Mouse (Mus musculus) NIH3T3 (cell line): Measurements from ENCODE around the gene Plvap.

Experiments
- DNase-seq: peaks from one replicate; pipeline ENCODE4 v3.0.0-alpha.2; 2012; ENCODE audit warnings: low read depth

Plvap gene

GRCm38 (mm10) chr8:71464513-71465500, 46.7 kb downstream of the Plvap start, which contains the start of gene Mrpl34:
Mrpl34 (plus strand) TSS chr8:71464959.
- peak; percentile 99 for DNase-seq

DNA sequence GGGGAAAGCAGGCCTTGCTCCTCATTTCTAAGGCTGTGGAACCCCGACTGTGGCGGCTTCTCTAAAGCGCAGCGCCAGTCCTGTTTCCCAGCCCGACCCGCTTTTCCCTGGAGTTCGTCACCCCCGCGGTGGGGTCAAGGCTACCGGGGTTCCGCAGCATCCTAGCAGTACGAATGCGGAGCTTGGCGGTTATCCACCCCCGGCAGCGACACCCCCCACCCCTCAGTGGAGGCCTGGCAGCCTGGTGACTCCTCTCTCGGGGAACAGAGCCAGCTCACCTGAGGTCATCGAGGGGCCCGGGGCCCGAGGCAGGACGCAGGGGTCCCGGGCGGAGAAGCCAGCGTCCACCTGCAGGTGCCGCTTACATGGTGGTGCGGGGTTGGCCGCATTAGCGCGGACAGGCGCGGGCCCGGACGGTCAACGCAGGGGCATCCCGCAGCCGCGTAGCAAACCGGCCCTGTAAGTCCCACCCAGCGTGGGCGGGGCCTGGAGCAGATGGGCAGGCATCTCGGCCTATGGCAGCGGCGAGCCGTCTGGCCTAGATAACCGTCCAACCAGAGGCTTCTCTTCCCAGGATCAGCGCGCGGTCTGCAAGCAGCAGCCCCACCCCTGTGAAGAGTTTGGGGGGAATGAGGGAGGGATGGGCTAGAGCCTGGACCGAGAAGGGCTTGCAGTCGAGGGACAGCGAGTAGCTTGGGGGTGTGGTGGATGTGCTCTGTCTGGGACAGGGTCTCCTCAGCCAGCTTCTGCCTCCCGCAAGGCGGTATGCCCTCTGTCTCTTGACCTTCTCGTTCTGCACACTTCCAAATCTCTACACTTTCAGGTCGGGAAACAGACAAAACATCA, 48.1 kb downstream of the Plvap start, which contains the start of gene Abhd8:
Gene Abhd8, minus strand, starts transcription at position 468 of the 846 bp plus-strand sequence.
- DNase-seq = peak; percentile 98

DNA sequence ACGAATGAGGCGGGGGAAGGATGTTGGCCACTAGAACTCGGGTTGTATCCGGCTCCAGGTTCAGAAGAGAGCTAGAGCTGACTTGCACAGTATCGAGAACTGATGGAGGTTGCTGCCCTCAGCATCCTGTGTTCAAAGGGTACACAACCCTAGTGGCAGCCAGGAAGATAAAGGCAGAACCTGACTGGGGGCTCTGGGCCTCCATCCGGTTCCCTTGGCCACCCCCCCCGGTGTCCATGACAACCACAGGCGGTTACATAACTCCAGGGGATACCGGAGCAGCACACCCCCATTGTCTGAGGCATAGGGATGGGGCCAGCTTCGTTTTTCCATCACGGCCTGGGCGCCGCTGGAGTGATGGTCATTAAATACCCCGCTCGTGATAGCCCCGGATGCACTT, 48.8 kb downstream of the Plvap start:
- DNase-seq = peak; percentile 33

DNA sequence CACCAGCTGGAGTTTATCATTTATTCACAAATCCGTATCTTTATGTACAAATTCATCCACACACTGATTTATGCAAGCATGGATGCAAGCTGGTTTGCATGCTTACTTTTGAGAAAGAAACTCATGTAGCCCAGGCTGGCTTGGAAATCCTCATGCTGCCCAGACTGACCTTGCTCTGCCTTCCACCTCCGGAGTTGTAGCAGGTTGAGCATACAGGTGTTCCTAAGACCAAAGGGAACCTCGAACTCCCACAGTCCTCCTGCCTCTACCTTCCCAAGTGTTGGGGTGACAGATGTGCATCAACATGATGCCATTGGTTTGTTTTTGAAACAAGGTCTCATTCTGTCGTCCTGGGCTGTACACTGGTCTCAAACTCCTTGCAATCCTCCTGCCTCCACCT, 49.4 kb downstream of the Plvap start:
- no peak for DNase-seq

- DNase-seq = no peak
These were observed 50.3 kb downstream of the Plvap start for GRCm38 (mm10) chr8:71461152-71461840.

- DNase-seq = no peak
These were observed 50.8 kb downstream of the Plvap start for GRCm38 (mm10) chr8:71460716-71461115.

GRCm38 (mm10) chr8:71457659-71458270, 53.8 kb downstream of the Plvap start:
- DNase-seq = no peak

DNA sequence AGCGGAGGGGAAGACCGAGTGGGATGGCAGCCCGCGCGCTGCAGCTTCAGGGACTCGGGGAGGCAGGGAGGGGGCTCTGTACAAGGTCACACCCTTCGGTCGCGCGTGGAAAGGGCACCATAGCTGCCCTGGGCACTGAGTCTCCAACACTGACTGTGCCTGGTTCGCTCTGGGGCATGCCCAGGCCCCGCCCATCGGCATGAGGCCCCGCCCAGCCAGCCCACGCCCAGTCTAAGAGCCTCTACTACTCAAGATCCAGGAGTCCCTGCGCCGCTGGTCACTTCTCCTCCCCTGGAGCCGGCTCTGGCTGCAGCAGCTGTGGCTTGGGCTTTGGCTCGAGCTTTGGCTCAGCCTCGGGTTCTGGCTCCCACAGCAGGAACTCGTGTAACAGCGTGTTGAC, 54.6 kb downstream of the Plvap start:
- no peak for DNase-seq

GRCm38 (mm10) chr8:71454668-71455067, 56.9 kb downstream of the Plvap start:
- DNase-seq = no peak

DNA sequence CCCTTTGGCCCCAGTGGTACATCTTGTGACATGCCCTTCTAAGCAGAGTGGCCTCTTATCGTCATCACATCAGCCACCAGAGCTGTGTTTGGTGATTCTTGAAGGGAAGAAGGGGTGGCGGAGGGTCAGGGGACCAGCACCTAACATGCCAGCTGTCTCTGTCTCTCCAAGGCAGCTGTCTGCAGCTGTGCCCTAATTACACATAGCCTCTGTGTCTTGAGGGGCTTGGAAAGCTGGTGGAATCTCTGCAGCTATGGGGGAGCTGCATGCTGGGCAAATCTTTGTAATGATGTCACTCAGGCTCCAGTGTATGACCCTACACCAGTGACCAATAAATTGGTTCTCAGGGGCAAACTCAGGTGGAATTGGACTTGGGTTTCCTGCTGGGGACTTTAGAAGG, 58.9 kb downstream of the Plvap start:
- DNase-seq = no peak

DNA sequence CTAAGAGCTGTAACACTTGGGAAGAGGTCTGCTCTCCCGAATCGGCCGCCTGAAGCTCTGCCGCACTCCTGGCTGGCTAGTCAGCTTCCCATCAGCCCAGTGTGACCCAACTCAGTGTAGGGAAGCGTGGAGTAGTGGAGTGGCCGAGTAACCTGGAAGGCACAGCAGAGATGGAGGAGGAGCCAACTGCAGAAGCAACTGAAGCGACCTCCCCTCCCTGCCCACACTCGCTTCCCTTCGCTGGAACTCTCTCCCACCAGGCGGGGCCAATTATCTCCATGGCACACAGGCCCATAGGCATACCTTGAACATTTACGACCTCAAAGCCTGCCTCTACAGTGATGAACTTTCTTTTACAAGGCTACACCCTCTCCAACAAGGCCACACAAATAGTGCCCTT, 59.8 kb downstream of the Plvap start:
- DNase-seq = no peak

DNA sequence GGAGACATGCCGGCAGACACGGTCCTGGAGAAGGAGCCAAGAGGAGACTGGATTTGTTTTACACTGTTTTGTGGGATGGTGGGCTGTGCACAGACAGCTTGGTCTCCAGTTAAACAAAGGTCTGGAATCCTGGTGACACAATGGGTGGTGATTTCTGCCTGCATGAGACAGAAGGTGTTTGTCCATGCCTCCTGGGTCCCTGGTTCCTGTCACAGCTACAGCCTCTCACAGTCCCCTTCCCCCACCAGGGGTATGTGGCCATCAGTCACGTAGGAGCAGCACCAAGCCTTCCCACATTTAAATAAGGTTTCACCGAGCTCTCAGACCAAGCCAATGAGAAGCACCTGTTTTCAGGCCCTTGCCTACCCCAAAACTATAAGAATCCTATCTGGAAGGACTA, 60.2 kb downstream of the Plvap start:
- no peak for DNase-seq
